Mouse (Mus musculus) lung, postnatal 14 days (tissue): Measurements from ENCODE around the gene Cabp4.
A peak's percentile ranks its signal among the peaks of the same experiment; 100 is the strongest.
"Not testable (repeated sequence)": the region's sequence is repeated elsewhere in the genome, so short reads cannot be mapped to it uniquely, and the experiment has no call there.

Experiments
- DNase-seq: peaks from one replicate; pipeline ENCODE4 v3.0.0; 2021

Cabp4 gene

DNA sequence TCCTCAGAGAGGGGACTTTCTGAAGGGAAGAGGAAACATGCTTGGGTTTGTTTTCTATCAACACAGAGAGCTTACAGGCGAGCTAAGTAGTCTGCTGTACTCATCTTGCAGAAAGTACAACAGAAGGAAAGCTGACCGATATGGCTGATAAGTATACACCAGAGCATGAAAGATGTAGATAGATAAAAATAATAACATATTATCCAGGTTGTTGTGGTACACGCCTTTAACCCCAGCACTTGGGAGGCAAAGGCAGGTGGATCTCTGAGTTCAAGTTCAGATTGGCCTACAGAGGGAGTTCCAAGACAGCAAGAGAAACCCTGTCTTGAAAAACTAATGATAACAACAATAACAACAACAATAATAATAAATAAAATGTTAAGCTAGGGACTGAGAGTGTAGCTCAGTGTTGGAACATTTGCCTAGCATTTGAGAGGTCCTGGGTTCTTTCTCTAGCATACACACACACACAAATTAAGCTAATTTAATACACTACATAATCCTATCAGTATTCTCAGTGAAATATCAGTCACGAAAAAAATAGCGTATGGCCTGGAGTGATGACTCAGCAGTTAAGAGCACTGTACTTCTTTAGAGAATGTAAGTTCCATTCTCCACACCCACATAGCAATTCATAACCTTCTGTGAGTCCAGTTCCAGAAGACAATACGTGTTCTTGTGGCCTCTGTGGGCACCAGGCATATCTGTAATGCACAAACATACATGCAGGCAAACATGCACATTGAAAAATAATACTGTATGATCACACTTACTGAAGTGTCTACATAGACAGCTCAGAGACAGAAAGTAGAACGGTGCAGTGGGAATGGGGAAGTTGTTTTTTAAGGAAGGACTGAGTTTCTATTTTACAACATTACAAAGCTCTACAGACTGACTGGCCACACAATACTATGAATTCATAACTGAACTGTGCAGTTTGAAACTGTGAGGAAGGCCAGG is 21.1 kb downstream of the Cabp4 start:
- DNase-seq = no peak

DNA sequence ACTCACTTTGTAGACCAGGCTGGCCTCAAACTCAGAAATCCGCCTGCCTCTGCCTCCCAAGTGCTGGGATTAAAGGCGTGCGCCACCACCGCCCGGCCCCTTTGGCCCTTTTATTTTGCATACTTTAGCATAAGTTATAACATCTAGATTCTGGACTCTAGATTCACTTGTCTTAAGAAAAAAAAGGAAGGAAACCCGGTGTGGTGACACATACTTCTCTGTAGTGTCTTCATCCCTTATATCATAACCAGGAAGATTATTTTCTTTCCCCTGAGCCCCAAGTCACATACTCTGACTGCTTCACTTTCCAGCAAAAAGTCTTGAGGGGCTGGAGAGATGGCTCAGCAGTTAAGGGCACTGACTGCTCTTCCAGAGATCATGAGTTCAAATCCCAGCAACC is 21.9 kb downstream of the Cabp4 start:
- DNase-seq = not testable (repeated sequence)

DNA sequence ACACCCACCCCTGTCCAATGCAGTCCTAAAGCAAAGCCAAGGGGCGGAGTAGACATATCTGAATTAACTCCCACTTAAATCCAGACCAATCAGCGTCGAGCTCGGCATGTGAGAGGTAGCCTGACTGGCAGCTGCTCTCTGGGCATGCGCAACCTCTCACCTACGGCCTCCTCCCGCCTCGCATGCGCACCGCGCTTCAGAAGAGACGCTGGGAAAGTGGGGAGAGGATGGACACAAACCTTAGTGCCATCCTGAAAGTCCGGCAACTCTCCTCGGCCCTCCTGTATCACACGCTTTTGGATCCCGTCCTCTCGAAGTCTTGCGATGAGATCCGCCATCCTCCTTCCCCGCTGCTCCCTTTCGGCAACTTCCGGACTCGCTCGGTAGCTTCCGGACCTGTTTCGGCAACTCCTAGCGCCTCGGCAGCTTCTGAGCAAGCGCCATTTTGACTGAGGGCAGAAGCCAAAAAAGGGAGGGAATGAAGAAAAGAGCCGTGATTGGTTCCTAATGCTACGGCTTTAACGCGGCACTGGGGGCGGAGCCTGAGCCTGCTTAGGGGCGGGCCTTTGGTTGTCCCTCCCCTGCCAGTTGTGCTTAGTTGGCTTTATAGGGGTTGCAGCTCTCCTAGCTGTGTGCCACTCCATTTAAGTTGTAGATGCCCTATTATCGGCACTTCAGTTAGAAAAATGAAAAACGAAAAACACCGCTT is 22.6 kb downstream of the Cabp4 start:
- peak; percentile 99 for DNase-seq

DNA sequence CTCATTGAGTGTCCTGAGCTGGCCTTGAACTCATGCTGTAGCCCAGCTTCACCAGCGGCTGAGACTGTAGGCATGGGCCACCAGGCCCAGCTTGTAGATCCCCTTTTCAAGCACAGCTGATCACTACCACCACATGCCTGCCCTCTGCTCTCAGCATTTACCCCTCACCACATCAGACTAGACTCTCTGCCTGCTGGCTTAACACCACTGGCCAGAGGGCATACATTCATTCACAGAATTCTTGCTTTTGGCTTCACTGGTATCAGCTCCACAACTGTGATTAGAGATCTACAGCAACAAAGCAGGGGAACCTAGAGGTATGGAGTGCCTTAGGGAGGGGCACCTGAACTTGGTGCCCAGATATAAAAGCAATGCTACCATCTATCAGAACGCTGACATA is 23.3 kb downstream of the Cabp4 start:
- no peak for DNase-seq

DNA sequence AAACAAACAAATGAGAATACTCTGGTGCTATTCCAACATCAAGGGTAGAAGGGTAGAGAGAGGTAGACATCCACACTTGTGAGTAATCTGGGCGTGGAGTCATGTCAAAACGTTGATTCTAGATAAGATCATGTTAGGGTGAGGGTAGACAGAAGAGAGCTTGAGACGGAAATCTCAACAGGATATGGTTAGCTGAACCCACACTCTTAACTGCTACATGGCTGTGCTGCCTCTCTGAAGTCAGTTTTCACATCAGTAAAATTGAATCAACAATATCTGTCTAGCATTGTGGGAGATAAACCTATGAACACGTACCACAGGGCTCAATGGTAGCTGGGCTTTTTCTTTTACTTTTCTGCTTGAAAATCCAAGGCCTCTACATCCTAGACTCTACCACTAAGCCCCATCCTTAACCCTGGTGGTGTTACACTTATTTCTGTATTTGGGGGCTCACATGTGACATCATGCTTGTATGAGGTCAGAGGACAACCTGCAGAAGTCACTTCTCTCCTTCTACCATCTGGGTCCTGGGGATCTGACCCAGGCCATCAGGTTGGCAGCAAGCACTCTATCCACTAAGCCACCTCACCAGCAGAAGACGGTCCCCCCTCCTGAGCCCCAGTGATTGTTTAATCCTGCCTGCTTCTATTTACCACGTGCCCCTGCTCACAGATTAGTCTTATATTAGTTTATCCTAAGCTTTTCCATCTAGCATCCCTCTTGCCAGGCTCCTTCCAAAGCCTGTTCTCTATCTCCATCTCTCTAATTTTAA is 23.9 kb downstream of the Cabp4 start:
- no peak for DNase-seq

DNA sequence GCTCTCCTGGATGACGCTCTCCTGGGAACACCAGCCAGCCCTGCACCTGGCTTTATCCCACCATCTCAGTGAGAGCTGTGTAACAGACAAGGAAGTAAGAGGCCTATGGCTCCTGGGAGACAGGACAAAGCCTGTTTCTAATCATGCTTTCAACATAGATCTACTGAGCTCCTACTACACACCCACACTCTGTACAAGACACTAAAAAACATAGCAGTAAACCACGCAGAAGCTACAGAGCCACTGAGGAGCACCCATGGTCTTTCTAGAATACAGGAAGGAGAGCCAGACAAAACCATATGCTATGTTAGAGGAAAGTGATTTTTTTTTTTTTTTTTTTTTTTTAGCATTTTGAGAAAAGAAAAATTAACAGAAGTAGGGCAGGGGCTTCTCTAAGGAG is 25.5 kb downstream of the Cabp4 start:
- DNase-seq = no peak

DNA sequence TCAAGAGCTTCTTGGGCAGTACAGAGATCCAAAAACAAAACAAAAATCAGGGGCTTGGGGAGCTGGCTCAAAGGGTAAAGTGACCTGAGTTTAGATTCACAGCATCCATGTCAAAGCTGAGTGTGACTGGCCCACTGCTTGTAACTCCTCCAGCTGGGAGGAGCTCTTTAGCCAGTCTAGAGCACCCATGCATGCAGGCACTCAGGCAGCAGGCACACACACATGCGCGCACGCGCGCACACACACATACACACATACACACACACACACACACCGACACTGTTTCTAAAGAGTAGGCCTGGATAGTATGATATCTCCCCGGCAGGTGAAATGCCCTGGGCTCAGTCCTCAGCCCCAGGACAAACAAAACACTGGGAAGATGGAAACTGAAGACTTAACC is 26.8 kb downstream of the Cabp4 start:
- no peak for DNase-seq

DNA sequence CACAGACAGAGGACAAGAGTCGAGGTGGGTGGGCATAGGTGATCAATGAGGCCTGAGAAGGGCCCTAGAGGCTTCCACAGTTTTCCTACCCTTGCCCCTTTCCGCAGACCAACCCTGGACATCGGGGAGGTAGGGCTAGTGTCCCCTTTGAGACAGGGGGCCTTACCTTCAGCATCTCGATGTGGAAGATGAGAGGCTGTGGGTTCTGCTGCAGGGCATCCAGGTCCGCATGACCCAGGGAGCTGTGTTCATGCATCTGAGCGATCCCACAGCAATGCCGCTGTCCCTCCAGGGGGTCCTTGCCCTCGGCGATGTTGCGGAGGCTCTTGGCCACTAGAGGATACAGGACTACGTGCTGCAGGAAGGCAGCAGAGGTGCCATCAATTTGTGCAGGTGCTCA is 28.0 kb downstream of the Cabp4 start:
- no peak for DNase-seq

DNA sequence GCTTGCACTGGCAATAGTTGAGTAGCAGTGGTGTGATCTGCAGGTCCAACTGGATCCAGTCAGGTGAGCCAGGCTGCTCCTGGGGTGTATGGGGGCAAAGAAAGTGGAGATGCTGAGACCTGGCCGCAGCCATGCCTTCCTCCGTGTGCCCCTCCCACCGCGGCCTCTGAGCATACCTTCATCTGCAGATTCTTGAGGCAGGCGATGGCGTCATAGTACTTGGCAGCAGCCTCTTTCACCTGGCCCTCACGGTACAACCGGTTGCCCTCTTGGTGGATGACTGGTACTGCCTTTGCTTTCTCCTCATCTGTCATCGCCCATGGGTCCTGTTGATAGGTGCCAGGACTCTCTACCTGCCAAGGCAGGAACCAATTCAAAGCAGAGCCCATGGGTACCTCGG is 28.7 kb downstream of the Cabp4 start:
- no peak for DNase-seq

DNA sequence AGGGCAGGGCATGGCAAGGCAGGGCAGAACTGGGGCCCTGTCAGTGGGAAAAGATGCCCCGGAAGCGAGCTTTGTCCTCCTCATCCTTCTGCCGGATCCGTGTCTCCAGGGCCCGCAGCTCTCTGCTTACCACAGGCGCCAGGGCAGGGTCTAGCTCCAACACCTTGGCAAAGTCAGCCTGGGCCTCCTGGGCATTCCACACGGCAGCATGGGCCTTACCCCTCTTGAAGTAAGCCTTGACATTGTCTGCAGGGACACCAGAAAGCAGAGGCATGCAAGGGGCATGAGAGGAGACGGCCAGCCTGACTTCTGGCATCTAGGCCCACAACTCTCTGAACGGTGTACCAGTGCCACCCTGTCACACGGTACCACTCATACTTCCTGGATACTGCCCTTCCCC is 29.3 kb downstream of the Cabp4 start:
- no peak for DNase-seq

DNA sequence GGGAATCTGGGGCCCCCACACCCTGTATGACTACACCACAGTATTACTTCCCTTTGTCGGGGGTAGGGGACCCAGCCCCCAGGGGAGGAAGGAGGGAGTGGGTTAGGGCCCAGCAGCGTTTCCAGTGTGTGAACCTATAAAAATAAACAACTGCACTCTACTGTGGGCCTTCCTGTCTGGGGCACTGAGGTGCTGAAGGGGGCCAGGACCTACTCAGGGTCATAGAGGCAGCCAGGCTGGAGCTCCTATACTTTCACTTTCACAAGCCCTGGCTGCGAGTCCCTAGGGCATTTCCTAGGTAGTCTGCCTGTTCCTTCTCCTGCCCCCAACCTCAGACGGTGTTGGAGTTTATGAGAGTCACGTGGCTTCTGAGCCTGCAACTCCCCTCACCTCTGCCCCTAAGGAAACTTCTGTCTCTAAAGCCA is 30.0 kb downstream of the Cabp4 start:
- no peak for DNase-seq

DNA sequence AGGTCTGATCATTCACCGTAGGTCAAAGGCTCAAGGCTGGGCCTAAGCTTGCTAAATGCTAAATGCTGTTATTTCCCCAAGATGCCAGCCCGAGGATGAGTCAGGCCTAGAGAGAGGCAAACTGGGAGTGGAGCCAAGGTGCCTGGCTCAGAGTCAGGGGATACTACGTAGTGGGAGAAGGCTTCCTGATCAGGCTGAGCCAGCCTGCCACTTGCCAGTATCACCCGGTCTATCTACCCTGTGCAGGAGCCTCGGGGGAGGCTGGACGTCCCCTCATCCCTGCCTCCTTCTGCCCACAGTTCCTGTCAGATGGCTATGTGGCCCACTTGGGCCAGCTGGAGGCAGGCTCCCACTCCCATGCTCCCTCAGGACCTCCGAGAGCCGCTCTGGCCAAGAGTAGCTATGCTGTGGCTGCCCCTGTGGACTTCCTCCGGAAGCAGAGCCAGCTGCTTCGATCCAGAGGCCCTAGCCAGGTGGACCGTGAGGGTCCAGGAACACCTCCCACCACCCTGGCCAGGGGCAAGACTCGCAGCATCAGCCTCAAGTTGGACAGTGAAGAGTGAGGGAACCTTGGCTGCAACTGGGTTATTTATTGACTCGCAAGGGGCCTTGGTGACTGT is 30.5 kb downstream of the Cabp4 start:
- DNase-seq = peak; percentile 80

DNA sequence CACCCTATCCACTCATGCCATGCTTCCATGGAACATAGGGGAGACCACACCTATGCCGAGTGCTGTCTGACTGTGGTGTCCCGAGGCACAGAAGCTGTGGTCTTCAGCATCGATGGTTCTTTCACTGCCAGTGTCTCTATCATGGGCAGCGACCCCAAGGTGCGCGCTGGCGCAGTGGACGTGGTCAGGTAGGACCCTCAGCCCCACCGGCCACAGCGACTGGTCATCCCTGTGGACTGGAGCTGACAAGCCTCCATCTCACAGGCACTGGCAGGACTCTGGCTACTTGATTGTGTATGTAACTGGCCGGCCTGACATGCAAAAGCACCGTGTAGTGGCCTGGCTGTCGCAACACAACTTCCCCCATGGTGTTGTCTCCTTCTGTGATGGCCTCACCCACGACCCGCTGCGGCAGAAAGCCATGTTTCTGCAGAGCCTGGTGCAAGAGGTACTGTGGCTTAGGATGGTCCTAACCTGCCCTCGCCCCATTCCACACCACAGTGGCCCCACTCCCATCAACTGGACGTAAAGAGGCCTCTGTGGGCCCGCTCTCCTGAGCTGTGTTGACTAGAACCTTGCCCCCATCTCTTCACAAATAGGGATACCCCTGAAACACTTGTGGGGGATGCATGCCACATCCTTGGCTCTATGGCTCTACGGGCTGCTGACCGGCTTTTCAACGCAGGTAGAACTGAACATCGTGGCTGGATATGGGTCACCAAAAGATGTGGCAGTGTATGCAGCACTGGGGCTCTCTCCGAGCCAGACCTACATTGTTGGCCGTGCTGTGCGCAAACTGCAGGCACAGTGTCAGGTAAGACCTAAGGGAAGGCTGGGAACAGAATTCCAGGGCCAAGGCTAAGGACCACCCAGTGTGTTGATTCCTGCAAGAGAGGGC is 31.5 kb downstream of the Cabp4 start:
- no peak for DNase-seq

DNA sequence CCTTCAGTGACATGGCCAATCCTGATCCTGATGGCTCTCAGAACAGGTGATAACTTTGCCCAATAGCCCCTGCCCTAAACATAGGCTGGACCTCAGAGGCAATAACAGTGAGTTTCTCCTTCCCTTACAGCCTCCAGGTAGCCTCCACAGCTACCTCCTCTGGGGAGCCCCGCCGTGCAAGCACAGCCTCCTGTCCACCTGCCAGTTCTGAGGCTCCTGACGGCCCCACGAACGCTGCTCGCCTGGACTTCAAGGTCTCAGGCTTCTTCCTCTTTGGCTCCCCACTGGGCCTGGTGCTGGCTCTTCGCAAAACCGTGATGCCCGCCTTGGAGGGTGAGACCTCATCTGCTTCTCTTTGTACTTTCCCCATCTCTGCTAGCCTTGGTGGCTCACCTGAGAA is 35.3 kb downstream of the Cabp4 start:
- DNase-seq = no peak

DNA sequence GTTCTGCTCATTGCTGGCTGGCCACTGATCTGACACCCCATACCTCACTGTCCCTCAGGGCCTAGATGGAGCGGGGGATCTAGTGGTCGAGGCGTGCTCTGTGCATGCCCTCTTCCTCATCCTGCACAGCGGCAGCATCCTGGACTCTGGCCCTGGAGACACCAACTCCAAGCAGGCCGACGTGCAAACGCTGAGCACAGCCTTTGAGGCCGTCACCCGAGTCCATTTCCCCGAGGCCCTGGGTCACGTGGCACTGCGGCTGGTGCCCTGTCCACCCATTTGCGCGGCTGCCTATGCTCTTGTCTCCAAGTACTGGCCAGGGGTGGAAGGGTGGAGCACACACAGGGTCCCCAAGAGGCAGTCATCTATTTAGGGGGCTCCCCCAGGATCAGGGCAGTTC is 37.2 kb downstream of the Cabp4 start:
- no peak for DNase-seq

DNA sequence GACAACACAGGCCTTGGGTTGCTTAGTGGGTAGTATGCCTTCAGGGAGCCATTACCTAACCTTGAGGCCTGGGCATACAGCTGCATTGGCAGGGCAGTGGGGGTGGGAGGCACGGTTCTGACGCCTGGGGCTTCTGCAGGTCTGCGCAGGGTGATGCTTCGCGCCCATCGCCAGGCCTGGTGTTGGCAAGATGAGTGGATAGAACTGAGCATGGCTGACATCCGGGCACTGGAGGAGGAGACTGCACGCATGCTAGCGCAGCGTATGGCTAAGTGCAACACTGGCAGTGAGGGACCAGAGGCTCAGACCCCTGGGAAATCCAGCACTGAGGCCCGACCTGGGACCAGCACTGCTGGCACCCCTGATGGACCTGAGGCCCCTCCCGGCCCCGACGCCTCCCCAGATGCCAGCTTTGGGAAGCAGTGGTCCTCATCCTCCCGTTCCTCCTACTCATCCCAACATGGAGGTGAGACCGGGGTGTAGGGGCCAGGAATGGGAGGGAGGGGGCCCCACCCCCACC is 39.1 kb downstream of the Cabp4 start:
- DNase-seq = no peak

DNA sequence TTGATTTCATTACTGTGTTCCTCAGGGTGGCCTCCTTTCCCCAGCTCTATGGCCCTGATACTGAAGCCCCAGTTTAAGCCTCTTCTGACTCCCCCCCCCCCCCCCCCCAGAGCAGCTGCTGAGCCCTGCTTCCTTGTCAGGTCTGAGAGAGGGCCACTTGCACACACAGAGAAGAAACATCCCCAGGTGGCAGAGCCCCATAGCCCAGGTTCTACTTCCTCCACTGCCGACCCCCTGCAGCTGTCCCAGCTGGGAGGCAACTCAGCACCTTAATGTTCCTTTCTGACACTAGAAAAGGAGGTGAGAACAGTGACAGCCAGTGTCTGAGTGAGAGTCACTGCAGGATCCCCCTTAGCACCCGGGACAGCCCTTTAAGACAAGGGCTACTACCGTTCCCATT is 40.0 kb downstream of the Cabp4 start:
- DNase-seq = no peak

DNA sequence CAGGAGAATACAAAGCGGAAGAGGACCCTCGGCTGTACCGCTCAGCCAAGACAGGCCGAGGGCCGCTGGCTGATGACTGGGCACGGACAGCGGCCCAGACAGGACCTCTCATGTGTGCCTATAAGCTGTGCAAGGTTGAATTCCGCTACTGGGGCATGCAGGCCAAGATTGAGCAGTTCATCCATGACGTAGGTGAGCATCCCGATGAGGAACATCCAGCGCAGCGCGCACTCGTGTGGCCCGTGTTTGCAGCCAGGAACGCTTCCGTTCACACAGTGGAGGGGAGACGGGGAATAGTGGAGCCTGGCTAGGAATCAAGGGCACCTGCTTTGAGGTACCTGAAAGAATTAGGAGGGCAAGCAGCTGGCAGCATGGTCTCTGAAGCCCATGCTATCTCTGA is 40.5 kb downstream of the Cabp4 start:
- DNase-seq = no peak

DNA sequence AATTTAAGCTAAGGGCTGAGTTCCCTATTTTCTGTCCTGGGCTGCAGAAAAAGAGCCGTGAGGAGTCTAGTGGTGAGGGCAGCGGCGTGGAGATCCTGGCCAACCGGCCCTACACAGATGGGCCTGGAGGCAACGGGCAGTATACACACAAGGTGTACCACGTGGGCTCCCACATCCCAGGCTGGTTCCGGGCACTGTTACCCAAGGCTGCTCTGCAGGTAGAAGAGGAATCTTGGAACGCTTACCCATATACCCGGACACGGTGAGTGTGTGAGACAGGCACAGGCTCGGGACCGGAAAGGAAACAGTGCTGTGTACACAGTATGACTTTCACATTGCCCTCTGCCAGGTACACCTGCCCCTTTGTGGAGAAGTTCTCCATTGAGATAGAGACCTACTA is 41.2 kb downstream of the Cabp4 start:
- DNase-seq = no peak

DNA sequence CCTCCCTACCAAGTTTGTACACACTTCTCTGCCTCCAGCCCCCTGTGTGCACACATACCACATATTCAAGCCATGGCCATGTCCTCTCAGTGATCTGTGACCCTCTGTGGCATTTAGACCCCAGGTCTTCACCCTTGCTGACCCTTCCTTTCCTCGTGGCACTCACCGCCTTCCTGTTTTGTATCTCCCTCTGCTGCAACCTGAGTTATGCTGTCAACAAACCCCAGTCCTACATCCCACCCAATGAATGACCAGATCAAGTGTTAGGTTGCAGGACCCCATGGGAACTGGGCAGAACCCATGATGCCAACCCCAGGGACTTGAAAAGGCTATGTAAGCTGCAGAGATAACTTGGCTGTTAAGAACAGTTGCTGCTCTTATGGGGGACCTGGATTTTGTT is 41.8 kb downstream of the Cabp4 start:
- no peak for DNase-seq

DNA sequence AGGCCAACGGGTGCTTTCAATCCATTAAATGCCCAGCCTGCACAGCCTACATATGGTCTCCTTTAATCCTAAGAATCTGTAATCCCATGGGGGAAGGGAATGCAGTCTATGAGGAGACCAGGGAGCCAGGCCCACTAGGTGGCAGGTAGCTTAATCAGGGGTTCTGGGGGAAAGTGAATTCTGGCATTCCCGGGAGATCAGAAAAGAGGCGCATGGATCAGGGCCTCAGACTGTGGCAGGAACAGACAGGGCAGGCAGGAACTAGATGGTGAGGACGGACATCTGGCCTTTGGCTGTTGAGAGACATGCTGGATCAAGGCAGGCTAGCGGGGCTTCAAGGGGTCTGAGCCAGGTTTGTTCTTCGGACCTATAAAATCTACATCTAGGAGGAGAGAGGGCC is 42.4 kb downstream of the Cabp4 start:
- DNase-seq = no peak
